Mouse (Mus musculus) cerebellum, adult 9-11 months (tissue): ENCODE results near the gene Rnf121.
A peak's percentile ranks its signal among the peaks of the same experiment; 100 is the strongest.
"Not testable (repeated sequence)": the region's sequence is repeated elsewhere in the genome, so short reads cannot be mapped to it uniquely, and the experiment has no call there.

Experiments used
- DNase-seq: peaks from one replicate; pipeline ENCODE4 v3.0.0; 2022

Gene Rnf121

DNA sequence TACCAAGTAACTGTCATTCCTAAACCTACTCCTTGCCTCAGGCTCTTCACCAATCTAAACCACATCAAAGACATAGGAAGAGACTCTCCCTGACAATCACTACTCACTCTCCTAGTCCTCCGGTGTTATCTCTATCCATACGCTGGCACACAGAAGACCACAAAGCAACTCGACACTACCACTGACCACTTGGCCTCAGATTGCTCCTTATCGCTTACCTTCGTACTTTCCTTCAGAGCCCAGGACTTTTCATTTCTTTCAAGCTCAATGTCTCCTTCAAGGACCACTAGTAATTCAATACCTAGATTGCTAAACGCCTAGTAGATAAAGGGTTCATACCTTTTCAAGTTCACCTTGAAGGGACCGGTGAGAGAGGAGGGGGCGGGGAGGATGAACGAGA is 1.4 kb downstream of the Rnf121 start:
- no peak for DNase-seq

DNA sequence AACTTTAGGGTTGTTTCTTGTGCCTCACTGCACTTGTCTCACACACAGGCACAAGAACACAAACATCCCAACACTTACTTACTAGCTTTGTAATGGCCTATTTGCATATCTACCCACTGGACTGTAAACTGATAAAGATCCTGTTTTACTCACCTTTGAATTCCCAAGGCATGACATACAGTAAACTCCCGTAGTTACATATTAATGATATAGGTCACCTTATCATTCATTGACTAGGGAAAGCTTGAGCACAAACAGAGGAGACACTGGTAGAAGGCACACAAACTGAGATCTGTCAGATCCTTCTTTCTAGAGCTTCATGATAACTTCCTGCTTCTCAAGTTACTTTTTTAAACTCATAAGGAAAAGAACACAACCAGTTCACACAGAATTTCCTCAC is 3.1 kb downstream of the Rnf121 start:
- DNase-seq = no peak

DNA sequence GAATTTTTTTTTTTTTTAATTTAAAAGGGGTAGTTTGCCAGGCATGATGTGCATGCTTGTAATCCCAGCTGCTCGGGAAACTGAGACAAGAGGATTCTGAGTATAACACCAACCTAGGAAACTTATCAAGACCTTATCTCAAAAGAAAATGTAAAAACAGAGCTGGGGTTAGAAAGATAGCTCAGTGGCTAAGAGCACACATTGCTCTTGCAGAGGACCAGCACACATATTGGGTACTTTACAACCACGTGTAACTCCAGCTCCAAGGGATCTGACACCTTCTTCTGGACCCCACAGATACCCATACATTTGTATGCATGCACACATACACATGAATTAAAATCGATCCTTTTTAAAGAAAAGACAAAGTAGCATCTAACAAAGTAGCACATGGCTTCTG is 3.9 kb downstream of the Rnf121 start:
- DNase-seq = no peak

DNA sequence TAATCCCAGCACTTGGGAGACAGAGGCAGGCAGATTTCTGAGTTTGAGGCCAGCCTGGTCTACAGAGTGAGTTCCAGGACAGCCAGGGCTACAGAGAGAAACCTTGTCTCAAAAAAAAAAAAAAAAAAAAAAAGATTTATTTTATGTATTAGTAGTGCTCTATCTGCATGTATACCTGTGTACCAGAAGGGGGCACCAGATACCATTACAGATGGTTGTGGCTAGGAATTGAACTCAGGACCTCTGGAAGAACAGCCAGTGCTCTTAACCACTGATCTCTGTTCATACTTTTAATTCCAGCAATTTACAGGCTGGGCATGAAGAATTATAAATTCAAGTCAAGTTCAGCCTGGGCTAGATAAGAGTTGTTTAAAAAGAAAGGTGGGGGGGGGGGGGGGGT is 16.7 kb downstream of the Rnf121 start:
- not testable (repeated sequence) for DNase-seq

DNA sequence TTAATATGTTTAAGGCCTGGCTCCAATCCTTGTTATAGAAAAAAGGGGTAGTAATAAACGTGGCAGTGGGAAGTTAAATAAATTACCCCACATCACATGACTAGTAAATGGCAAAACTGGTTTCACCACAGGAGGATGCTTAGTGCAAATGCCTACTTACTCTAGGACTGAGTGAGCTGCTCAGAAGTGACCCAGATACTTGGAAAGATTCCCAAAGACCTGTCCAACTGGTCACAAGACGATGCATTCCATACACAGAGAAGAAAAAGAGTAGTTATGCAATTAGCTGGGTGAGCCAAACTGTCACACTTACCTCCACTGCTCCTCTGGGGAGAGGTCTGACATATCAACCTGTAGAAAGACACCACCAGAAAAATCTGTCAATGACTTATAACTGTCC is 23.0 kb downstream of the Rnf121 start:
- no peak for DNase-seq

DNA sequence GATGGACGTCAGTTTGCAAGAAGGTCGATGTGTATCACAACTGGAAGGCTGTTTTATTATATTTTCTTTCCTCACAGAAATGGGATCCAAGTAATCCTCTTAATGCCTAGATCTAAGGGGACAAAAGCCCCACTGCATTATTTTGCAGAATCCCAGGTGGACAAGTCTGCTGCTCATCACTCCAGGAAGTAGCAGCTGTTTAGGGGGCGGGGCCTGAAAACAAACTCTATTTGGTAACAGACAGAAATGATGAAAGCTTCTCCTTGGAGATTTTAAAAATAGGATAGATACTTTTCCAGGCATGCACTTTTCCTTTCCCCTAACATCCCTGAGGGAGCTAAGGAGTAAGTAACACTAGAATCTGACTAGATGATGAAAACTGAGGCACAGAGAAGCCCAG is 28.0 kb downstream of the Rnf121 start:
- no peak for DNase-seq

DNA sequence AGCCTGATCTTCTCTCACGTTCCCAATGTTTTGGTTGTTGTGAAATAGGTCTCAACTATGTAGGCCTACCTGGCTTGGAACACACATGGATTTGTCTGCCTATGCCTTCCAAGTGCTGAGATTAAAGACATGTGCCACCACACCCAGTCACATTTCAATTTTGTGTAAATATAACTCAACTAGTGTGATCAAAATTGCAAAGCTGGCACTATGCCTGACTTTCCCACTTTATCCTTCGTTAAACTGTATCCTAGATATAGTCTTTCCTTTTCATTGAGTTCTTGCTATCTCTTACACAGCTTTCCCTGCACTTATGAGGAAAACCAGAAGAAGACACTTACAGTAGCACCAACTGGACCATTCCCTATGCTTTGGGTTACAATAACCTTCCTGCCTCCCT is 29.7 kb downstream of the Rnf121 start:
- no peak for DNase-seq

DNA sequence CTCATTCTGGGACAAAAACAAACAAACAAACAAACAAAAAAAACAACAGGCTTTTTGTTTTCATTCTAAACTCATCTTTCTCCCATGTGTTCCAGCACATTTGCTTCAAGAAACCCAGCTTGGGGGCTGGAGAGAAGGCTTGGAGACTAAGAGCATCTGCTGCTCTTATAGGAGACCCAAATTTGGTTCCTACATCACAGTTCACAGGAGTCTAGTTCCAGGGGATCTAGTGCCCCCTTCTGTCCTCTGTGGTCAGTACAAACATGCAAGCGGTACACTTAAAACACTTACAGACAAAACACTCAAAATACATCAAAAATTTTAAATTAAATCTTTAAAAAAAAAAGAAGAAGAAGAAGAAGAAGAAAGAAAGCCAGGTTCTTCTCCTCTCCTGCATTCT is 30.4 kb downstream of the Rnf121 start:
- DNase-seq = peak; percentile 23

DNA sequence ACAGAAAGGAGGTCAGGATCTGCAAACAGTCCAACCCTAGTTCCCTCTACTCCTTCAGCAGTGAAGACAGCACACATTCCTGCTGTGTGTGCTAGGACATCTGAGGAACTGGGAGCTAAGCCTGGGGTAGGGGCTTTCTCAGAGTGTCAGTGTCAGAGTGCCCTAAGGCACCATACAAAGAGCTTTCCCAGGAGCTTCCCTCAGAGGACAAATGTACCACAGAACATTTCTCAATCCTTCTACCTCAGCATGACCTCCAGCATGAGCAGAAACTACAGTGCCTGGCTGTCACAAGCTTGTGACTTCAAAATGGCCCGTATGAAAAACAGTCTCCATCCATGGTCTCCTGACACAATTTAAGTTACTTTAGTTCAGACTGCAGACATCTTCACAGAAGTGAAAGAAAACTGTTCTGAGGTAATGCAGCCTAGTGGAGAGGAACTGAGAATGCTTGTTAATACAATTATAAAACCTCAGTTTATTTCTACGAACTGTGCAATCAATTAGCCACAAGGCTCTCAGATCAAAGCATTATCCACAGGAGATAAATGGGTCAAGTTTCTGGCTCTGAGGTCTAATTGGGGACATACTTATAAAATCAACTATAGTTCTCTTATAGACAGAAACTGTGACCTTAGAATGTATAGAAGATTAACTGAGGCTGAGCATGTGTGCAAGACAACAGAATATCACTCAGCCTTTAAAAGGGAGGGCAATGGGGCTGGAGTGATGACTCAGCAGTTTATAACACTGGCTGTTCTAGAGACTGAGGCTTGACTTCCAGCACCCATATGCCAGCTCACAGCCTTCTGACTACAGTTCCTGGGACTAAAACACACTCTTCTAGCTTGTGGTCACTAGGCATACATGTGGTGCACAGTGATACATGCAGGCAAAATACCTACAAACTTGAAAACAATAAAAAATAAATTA is 39.8 kb downstream of the Rnf121 start:
- no peak for DNase-seq

DNA sequence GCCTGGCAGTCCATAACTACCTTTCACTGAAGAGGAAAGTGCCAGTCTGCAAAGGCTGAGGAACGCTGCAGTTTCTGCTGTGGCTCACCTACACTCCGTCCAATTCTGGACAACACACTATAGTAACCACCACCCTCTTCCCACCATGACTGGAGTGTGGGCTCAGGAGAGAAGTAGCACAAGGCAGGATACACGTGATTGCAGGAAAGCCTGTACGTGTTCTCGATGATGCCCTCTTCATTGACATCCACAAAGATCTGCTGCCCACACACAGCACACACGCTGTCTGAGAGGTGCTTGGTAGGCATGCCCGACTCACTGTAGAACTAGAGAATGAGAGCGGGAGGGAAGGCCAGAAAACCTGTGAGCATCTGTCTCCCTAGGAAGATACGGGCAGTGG is 41.4 kb downstream of the Rnf121 start:
- no peak for DNase-seq

DNA sequence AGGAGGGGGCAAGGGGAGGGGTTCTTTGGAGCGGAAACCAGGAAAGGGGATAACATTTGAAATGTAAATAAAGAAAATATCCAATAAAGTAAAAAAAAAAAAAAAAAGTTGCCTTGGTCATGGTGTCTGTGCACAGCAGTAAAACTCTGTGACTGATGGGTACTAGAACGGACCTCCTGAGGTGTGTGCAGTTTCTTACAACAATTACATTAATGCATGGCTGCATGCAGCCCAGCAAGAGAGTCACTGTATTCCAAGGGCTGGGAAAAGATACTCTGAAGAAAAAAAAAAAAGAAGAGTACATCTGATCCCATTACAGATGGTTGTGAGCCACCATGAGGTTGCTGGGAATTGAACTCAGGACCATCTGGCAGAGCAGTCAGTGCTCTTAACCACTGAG is 44.3 kb downstream of the Rnf121 start:
- not testable (repeated sequence) for DNase-seq

DNA sequence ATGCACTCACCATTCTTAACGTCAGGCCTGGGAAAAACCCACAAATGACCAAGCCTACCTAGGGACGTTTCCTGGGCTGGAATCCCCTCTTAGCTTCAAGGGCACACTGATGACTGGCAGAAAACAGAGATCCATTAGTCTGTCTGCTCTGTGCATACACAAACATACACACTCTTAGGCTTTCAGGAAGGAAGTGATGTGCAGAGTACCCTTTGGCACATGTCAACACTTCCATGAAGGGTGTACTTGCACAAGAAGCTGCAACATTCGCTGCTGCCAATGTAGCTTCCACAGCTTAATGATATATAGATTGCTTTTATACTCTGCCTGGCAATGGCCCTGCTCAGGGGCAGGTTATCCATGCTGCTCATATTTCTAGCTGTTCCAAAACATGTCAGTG is 45.9 kb downstream of the Rnf121 start:
- no peak for DNase-seq

DNA sequence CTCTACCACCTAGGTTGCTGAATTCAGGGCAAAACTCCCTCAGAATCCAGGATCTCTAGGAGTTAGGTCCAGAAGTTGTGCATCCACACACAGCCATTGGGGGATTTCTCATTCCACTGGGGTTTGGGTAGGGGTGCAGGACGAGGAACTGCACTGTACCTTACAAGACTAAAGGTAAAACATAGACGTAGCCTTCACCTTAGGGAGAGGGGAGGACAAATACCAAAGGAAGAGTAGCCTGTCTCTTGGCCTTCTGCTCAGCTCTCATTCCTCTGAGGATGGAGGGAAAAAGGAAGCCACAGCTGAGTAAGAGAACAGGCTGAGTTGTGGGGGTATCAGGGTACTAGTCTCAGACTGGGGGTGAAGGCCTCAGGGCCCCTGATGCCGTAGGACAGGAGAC is 46.7 kb downstream of the Rnf121 start, which contains the start of gene Il18bp:
TSS of gene Il18bp (minus strand) at position 101 of the 400 bp plus-strand sequence.
- DNase-seq = no peak

DNA sequence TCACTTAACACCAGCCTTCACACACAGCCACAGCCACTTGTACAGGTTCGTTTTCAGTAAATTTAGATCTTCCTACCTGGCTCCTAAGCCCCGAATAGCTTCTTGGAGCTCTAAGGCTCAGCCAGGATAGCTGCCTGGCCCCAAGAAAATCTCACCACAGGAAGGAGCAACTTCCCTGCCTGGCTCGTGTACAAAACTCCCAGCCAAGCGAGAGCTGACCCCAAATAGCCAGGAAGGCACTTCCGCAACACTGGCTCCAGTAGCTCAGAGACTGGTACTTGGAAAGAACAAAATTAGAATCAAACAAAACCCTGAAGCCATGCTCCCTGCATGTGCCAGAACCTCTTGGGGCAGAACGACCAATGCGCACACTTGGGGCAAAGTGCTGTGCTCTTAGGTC is 47.2 kb downstream of the Rnf121 start:
- DNase-seq = no peak

DNA sequence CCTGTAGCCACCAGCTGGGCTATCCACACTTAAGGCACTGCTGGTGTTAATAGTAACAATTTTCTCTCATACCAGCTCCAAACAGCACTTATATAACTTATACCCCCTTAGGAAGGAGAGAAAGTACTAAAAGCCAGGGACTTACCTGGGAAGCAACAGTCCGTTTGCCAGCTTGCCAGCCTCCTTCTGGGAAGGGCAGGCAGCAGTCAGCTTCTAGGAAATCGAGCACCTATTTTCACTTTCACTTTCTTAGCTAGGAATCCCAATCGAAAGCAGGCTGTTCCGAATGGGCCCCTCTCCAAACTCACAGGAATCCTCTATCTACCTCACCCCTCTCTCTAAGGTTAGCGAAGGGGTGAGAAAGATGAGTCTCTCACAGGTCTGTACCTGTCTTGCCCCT is 47.8 kb downstream of the Rnf121 start:
- no peak for DNase-seq

DNA sequence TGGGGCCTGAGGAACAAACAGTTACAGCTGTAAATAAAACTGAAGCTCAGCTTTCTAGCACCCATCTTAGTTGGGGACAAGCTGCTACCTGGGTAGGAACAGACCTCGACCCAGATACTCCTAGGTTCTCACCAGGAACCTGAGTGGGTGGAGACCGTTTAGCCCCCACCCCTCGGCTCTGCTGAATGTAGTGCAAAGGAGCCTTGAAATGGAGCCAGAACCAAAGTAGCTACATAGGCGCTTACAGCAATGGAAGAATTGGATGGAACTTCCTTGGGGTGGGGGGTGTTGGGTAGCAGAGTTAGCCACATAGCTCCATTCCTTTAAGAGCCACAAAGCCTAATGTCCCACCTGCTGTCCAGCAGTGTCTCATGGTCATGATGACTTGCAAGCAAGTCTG is 48.3 kb downstream of the Rnf121 start:
- DNase-seq = no peak

DNA sequence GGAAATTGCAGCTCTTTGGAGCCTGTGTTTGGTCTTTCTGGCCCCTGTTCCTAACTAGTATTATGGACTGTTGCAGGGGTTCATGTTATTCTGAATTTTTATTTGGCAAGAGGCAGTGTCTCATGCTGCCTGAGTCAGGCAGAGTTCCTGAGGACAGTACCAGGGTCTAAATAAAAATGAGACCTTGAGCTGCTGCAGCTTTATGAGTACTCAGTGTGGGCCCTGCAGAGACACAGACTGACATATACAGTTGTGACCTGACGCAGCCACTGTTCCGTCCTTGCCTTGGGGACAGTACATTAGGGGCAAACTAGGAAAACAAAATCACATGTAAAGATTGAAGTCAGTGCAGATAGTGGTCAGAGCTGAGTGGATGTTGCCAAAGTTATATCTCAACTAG is 50.3 kb downstream of the Rnf121 start:
- no peak for DNase-seq

DNA sequence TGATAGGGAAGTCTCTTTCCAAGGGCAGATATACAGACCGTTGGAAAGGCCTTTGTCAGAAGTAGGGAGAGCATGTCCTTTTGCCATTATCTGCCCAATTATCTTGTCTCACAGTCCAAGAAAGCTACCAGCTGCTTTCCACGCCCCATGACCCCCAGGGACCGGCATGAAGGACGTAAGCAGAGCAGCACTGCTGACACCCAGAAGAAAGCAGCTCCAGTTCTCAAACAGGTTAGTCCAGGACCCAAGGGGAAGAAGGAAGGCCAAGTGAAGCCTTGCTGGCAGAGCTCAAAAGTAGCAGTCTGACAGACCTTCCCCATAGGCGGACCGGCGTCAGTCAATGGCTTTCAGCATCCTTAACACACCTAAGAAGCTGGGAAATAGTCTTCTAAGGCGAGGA is 51.9 kb downstream of the Rnf121 start:
- no peak for DNase-seq

DNA sequence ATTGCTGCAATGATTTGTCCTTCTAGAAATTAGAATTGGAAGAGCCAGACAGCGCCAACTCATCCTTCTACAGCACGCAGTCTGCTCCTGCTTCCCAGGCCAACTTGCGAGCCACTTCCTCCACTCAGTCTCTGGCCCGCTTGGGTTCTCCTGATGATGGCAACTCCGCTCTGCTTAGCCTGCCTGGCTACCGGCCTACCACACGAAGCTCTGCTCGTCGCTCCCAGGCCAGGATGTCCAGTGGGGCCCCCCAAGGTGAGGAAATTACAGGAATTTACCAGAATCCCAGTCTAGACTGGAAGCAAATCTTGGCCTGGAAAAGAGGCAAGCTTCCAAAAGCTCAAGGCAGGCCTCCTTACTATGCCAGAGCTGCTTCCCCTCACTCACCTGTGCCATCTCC is 53.4 kb downstream of the Rnf121 start:
- peak; percentile 65 for DNase-seq

DNA sequence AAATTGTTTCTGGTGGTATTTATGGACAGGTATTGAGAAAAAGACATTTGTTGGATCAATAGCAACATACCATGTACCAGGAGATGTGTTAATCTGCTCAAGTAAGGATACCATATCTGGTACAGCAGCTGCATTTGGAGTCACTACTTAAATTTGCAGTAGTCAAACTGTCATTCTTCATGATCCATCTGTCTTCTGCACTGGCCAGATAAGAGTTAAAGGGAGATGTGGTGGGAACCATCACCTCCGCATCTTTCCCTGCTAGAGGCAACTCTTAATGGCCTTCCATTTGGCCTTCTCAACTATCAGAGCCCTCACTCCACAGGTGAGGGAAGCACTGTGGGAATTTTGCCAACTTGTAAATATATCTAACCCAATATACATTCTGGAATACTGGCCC is 58.7 kb downstream of the Rnf121 start:
- DNase-seq = no peak

DNA sequence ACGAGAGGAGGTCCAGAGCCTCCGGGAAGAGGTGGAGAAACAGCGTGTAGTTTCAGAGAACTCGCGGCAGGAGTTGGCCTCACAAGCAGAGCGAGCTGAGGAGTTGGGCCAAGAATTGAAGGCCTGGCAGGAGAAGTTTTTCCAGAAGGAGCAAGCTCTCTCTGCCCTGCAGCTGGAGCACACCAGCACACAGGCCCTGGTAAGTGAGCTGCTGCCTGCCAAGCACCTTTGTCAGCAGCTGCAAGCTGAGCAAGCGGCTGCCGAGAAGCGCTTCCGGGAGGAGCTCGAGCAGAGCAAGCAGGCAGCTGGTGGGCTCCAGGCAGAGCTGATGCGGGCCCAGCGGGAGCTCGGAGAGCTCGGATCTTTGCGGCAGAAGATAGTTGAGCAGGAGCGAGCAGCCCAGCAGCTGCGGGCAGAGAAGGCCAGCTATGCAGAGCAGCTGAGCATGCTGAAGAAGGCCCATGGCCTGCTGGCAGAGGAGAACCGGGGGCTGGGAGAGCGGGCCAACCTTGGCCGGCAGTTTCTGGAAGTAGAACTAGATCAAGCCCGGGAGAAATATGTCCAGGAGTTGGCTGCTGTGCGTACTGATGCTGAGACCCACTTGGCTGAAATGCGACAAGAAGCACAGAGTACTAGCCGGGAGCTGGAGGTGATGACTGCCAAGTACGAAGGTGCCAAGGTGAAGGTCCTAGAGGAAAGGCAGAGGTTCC is 64.2 kb downstream of the Rnf121 start:
- DNase-seq = peak; percentile 66

DNA sequence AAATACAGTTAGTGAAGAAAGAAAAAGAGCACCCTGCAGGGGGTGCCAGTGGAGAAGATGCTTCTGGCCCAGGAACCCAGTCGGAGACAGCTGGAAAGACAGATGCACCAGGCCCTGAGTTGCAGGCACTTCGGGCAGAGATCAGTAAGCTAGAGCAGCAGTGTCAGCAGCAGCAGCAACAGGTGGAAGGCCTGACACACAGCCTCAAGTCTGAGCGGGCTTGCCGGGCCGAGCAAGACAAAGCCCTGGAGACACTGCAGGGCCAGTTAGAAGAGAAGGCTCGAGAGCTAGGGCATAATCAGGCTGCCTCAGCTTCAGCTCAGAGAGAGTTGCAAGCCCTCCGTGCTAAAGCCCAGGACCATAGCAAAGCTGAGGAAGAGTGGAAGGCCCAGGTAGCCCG is 65.0 kb downstream of the Rnf121 start:
- peak; percentile 65 for DNase-seq

DNA sequence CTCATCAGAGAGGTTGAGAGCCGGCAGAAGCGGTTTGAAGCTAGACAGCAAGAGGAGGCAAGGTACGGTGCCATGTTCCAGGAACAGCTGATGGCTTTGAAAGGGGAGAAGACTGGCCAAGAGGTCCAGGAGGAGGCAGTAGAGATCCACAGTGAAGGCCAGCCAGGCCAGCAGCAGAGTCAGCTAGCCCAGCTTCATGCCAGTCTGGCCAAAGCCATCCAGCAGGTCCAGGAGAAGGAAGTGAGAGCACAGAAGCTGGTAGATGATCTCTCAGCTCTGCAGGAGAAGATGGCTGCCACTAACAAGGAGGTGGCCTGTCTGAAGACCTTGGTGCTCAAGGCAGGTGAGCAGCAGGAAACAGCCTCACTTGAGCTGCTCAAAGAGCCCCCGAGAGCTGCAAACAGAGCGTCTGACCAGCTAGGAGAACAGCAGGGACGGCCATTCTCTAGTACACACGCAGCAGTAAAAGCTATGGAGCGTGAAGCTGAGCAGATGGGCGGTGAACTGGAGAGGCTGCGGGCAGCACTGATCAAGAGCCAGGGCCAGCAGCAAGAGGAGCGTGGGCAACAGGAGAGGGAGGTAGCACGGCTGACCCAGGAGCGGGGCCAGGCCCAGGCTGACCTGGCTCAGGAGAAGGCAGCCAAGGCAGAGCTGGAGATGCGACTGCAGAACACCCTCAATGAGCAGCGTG is 65.7 kb downstream of the Rnf121 start:
- peak; percentile 83 for DNase-seq
